Mouse (Mus musculus) cerebellum, adult (tissue): Measurements from ENCODE around the gene Cat.

Source experiments
- ATAC-seq: cut with Nextera tagmentation; 2 replicates; pipeline ENCODE4 v1.9.2; 2017; ENCODE audit warnings: mild to moderate bottlenecking, moderate library complexity, mixed read lengths; ENCODE audit not compliant: insufficient number of reproducible peaks, low FRiP score, low TSS enrichment

Cat gene

GRCm38 (mm10) chr2:103480240-103480639, 4.7 kb downstream of the Cat start:
- no peak for ATAC-seq

GRCm38 (mm10) chr2:103478326-103478725, 6.6 kb downstream of the Cat start:
- ATAC-seq, result no peak

- no peak for ATAC-seq
Measured at GRCm38 (mm10) chr2:103477456-103477855, 7.5 kb downstream of the Cat start.

GRCm38 (mm10) chr2:103476657-103477056, 8.3 kb downstream of the Cat start:
- no peak for ATAC-seq

- no peak for ATAC-seq
Measured at GRCm38 (mm10) chr2:103476180-103476579, 8.8 kb downstream of the Cat start.

GRCm38 (mm10) chr2:103473362-103473761, 11.6 kb downstream of the Cat start:
- ATAC-seq, result no peak

- peak; percentile 63 for ATAC-seq
Measured at GRCm38 (mm10) chr2:103466984-103467588, 17.9 kb downstream of the Cat start.

- no peak for ATAC-seq
Measured at GRCm38 (mm10) chr2:103466272-103466671, 18.7 kb downstream of the Cat start.

GRCm38 (mm10) chr2:103465429-103465828, 19.5 kb downstream of the Cat start:
- ATAC-seq, result no peak

- no peak for ATAC-seq
Measured at GRCm38 (mm10) chr2:103464524-103464923, 20.4 kb downstream of the Cat start.

- no peak for ATAC-seq
Measured at GRCm38 (mm10) chr2:103462746-103463145, 22.2 kb downstream of the Cat start.

- no peak for ATAC-seq
Measured at GRCm38 (mm10) chr2:103461743-103462142, 23.2 kb downstream of the Cat start.

GRCm38 (mm10) chr2:103461210-103461609, 23.8 kb downstream of the Cat start:
- no peak for ATAC-seq

- no peak for ATAC-seq
Measured at GRCm38 (mm10) chr2:103459069-103459468, 25.9 kb downstream of the Cat start.

- ATAC-seq, result no peak
Measured at GRCm38 (mm10) chr2:103457628-103458027, 27.3 kb downstream of the Cat start.

GRCm38 (mm10) chr2:103457048-103457447, 27.9 kb downstream of the Cat start:
- no peak for ATAC-seq

GRCm38 (mm10) chr2:103456646-103457045, 28.3 kb downstream of the Cat start:
- peak; percentile 53 for ATAC-seq

GRCm38 (mm10) chr2:103455748-103456147, 29.2 kb downstream of the Cat start:
- no peak for ATAC-seq

GRCm38 (mm10) chr2:103452550-103452949, 32.4 kb downstream of the Cat start:
- no peak for ATAC-seq

GRCm38 (mm10) chr2:103450267-103450666, 34.7 kb downstream of the Cat start:
- ATAC-seq, result no peak

GRCm38 (mm10) chr2:103449813-103450212, 35.1 kb downstream of the Cat start:
- no peak for ATAC-seq

GRCm38 (mm10) chr2:103448947-103449560, 35.9 kb downstream of the Cat start:
- no peak for ATAC-seq
